Mouse (Mus musculus): ENCODE results near the gene Fam149b. TPM values are rescaled to one million over a fixed set of nuclear protein-coding genes. Genes with fewer than 3 reads are reported as not detected.

The Fam149b gene
- polyA plus RNA-seq, 1 experiment from 2014 or later: 27.5 TPM

DNA sequence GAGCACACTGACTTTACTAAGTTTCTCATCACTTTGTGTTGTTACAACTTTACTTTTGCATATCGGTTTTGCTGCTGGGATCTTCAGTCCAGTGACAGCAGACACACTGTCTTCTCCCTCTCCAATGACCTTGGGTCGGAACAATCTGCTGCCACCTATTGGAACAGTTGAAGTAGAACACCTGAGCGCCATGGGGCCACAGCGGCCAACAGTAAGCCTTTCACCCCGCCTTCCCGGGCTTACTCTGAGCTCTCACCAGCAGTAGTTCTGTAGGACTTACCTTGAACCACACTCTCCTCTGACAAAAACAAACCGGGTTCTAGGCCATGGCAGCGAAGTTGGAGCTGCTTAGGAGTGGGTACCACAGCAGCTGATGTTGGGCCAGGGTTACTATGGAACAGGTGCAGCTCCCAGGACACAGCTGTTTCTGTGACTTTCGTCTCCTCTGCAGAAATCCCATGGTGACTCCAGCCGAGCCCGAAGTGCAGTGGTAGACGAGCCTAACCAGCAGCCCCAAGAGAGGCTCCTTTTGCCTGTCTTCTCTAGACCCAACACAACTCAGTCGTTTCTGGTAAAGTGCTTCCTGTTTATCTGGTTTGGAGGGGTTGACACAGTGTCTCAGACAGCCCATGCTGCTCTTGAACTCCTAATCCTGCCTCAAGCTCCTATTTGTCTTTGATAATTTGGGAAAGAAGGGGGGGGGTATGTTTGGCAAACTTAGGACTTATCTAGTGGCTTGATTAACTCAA is 30.5 kb downstream of the Fam149b start:
- Histone ChIP-seq H3K4me2 (no peak overlapping the region; the same call in 1 of the 2 replicates), H3K27ac (ENCODE audit: low read depth, low read length) (no peak overlapping the region; the same call in 1 of the 2 replicates)
- WGBS (ENCODE audit: insufficient replicate concordance): 30% methylated on average over 13 of the region's 13 CpGs

DNA sequence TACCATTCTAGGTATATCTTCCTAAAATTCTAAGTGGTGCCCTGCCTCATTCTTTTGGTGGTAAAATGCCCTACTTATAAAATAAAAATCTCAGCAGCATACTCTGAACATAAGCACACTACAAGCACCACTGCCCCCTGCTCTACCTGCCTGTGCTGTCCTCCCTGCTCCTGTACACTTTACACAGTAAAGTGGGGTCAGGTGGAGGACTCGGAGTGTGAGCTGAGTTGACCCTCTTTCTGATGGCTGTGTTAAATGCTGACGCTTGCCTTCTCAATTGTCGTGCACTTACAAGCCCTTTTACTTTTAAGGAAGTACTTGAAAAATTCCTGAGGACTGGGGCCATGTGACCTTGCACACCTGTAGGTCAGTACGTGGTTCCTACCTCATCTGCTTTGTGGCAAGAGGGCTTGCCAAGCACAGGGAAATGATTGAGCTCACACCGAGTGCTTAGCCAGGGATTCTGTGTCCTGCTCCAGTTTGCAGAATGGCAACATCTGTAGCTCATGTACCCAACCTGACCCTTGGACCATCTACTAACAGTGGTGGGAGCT is 31.2 kb downstream of the Fam149b start:
- H3K4me3 ChIP-seq (ENCODE audit: low read depth, low read length): no peak overlapping the region
- H3K27ac ChIP-seq (ENCODE audit: low read depth, low read length): no peak overlapping the region
- H3K9ac ChIP-seq (ENCODE audit: low read depth, low read length): no peak overlapping the region
- 86% methylated on average over 5 of the region's 5 CpGs for WGBS (ENCODE audit: insufficient replicate concordance)
- H3K4me2 ChIP-seq: no peak overlapping the region
- ATAC-seq (replicated peaks; ENCODE audit: insufficient number of reproducible peaks, low FRiP score, low TSS enrichment): no peak
- H3K27me3 ChIP-seq (ENCODE audit: control insufficient read depth, insufficient read depth, low read length): no peaks in the 10 kb centered on the region
- H3K36me3 ChIP-seq (ENCODE audit: control insufficient read depth, insufficient read depth, low read length): peaks cover 15% of the 10 kb centered on the region
- H3K4me1 ChIP-seq (ENCODE audit: control insufficient read depth, insufficient read depth, low read length): peaks cover 18% of the 10 kb centered on the region
- H3K9me3 ChIP-seq (replicated peaks; ENCODE audit: control insufficient read depth, low read length): no peaks in the 10 kb centered on the region

More for the DNA sequence above, 30.5 kb downstream of the Fam149b start:
- no peaks in the 10 kb centered on the region for H3K27me3 ChIP-seq (ENCODE audit: control insufficient read depth, insufficient read depth, low read length)
- H3K9me3 ChIP-seq (replicated peaks; ENCODE audit: control insufficient read depth, low read length): no peaks in the 10 kb centered on the region
- peaks cover 18% of the 10 kb centered on the region for H3K4me1 ChIP-seq (ENCODE audit: control insufficient read depth, insufficient read depth, low read length)
- H3K36me3 ChIP-seq (ENCODE audit: control insufficient read depth, insufficient read depth, low read length): peaks cover 15% of the 10 kb centered on the region
- no peak overlapping the region for H3K4me3 ChIP-seq (ENCODE audit: low read depth, low read length)
- ATAC-seq (replicated peaks; ENCODE audit: insufficient number of reproducible peaks, low FRiP score, low TSS enrichment): peak; percentile 59; the same call in 1 of the 2 replicates
- no peak overlapping the region for H3K9ac ChIP-seq (ENCODE audit: low read depth, low read length)

- Histone ChIP-seq H3K27ac (ENCODE audit: low read depth, low read length) (no peak overlapping the region), H3K36me3 (ENCODE audit: control insufficient read depth, insufficient read depth, low read length) (peaks cover 15% of the 10 kb centered on the region), H3K9me3 (replicated peaks; ENCODE audit: control insufficient read depth, low read length) (no peaks in the 10 kb centered on the region), H3K4me3 (ENCODE audit: low read depth, low read length) (no peak overlapping the region), H3K4me2 (no peak overlapping the region), H3K27me3 (ENCODE audit: control insufficient read depth, insufficient read depth, low read length) (no peaks in the 10 kb centered on the region), H3K9ac (ENCODE audit: low read depth, low read length) (no peak overlapping the region), H3K4me1 (ENCODE audit: control insufficient read depth, insufficient read depth, low read length) (peaks cover 18% of the 10 kb centered on the region)
- WGBS (ENCODE audit: insufficient replicate concordance): 87% methylated on average over 9 of the region's 9 CpGs
- no peak for ATAC-seq (replicated peaks; ENCODE audit: insufficient number of reproducible peaks, low FRiP score, low TSS enrichment)
Measured at GRCm38 (mm10) chr14:20379753-20380430, 31.9 kb downstream of the Fam149b start.

- no peaks in the 10 kb centered on the region for H3K27me3 ChIP-seq (ENCODE audit: control insufficient read depth, insufficient read depth, low read length)
- H3K9ac ChIP-seq (ENCODE audit: low read depth, low read length): peak within 1 kb of the TSS; percentile 90
- ATAC-seq (replicated peaks; ENCODE audit: insufficient number of reproducible peaks, low FRiP score, low TSS enrichment): peak; percentile 81
- peak within 1 kb of the TSS; percentile 84 for H3K4me2 ChIP-seq
- peaks cover 5% of the 10 kb centered on the region; the same call in 1 of the 2 replicates for H3K36me3 ChIP-seq (ENCODE audit: control insufficient read depth, insufficient read depth, low read length)
- H3K27ac ChIP-seq (ENCODE audit: low read depth, low read length): peak within 1 kb of the TSS; percentile 88
- peak within 1 kb of the TSS; percentile 84 for H3K4me3 ChIP-seq (ENCODE audit: low read depth, low read length)
- WGBS (ENCODE audit: insufficient replicate concordance): under 1% methylated on average over 59 of the region's 59 CpGs
- no peaks in the 10 kb centered on the region for H3K9me3 ChIP-seq (replicated peaks; ENCODE audit: control insufficient read depth, low read length)
- peaks cover 18% of the 10 kb centered on the region for H3K4me1 ChIP-seq (ENCODE audit: control insufficient read depth, insufficient read depth, low read length)
Measured at GRCm38 (mm10) chr14:20388441-20389129, 40.6 kb downstream of the Fam149b start, which contains the start of gene Dnajc9. Gene Dnajc9 (minus strand): TSS chr14:20388910.

DNA sequence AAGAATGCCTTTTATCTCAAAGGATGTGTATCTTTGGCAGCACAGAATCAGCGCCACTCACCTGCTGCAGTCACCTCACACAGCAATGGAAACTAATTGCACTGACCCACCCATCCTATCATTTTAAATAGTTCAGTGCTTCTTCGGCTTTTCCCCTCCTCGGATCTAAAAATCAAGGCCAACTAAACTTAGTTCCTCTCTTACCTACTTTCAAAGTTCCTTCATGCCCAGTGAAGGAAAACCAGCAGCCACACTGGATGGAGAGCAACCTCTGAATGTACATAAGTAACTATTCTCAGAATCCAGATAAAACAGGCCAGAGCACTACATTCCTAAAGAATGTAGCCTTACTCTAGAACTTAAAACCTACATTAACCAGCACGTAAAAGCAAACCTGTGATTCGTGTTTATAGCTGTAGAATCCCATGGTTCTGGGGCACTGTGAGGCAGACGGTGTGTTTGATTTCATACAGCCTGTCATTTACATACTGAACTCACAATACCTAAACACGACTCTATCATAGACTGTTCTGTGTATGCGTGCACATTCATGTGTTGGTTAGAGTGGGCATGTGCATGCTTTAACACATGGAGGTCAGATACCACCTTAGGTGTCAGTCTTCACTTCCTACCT is 41.6 kb downstream of the Fam149b start:
- no peaks in the 10 kb centered on the region for H3K9me3 ChIP-seq (replicated peaks; ENCODE audit: control insufficient read depth, low read length)
- 83% methylated on average over 8 of the region's 8 CpGs for WGBS (ENCODE audit: insufficient replicate concordance)
- peak overlapping the region; percentile 84 for H3K4me2 ChIP-seq
- peaks cover 18% of the 10 kb centered on the region for H3K4me1 ChIP-seq (ENCODE audit: control insufficient read depth, insufficient read depth, low read length)
- H3K27me3 ChIP-seq (ENCODE audit: control insufficient read depth, insufficient read depth, low read length): no peaks in the 10 kb centered on the region
- no peak overlapping the region for H3K9ac ChIP-seq (ENCODE audit: low read depth, low read length)
- no peak for ATAC-seq (replicated peaks; ENCODE audit: insufficient number of reproducible peaks, low FRiP score, low TSS enrichment)
- H3K27ac ChIP-seq (ENCODE audit: low read depth, low read length): no peak overlapping the region
- H3K4me3 ChIP-seq (ENCODE audit: low read depth, low read length): peak overlapping the region; percentile 84
- peaks cover 5% of the 10 kb centered on the region; the same call in 1 of the 2 replicates for H3K36me3 ChIP-seq (ENCODE audit: control insufficient read depth, insufficient read depth, low read length)

GRCm38 (mm10) chr14:20392326-20392725 is 44.4 kb downstream of the Fam149b start:
- H3K4me3 ChIP-seq (ENCODE audit: low read depth, low read length): peak overlapping the region; percentile 80; the same call in 1 of the 2 replicates
- peaks cover 8% of the 10 kb centered on the region for H3K4me1 ChIP-seq (ENCODE audit: control insufficient read depth, insufficient read depth, low read length)
- H3K9ac ChIP-seq (ENCODE audit: low read depth, low read length): no peak overlapping the region
- no peak overlapping the region for H3K27ac ChIP-seq (ENCODE audit: low read depth, low read length)
- H3K27me3 ChIP-seq (ENCODE audit: control insufficient read depth, insufficient read depth, low read length): no peaks in the 10 kb centered on the region
- peak overlapping the region; percentile 73 for H3K4me2 ChIP-seq
- no peak for ATAC-seq (replicated peaks; ENCODE audit: insufficient number of reproducible peaks, low FRiP score, low TSS enrichment)
- WGBS (ENCODE audit: insufficient replicate concordance): 77% methylated on average over 3 of the region's 4 CpGs
- 0 out of 2 replicates have a peak, but pooled peaks cover 5% of the 10 kb centered on the region for H3K36me3 ChIP-seq (ENCODE audit: control insufficient read depth, insufficient read depth, low read length)
- H3K9me3 ChIP-seq (replicated peaks; ENCODE audit: control insufficient read depth, low read length): no peaks in the 10 kb centered on the region

DNA sequence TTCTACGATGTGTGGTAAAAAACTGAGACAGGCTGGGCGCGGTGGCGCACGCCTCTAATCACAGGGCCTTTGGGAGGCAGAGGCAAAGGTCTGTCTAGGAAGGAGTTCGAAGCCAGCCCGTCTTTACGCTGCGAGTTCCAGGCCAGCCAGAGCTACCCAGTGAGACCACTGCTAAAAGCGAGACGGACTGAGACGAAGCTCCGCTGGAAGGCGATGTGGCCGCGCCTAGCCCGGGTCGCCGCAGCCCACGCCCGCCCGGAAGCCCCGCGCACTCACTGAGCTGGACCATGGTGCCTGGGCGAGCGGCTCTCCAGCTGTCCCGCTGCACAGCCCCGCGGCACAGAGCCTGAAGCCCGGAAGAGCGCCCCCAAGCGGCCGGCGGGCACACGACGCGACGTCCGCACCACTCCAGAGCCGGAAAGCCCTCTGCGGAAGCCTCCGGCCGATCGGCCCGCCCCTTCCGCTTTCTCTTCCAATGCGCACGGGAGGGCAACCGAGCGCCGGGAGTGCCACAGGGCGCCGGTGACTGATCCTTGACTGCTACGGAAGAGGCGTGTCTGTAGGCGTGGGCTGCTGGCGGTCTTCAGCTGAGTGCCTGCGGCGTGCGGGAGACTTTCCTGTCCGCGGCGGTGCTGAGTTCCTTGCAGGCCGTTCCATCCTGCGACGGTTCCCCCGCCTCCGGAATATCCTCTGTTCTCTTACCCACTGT is 45.4 kb downstream of the Fam149b start, which contains the start of gene Mrps16:
Gene Mrps16 (minus strand): TSS at position 430 of the 709 bp plus-strand sequence.
- peak within 1 kb of the TSS; percentile 80 for H3K27ac ChIP-seq (ENCODE audit: low read depth, low read length)
- no peaks in the 10 kb centered on the region for H3K27me3 ChIP-seq (ENCODE audit: control insufficient read depth, insufficient read depth, low read length)
- ATAC-seq (replicated peaks; ENCODE audit: insufficient number of reproducible peaks, low FRiP score, low TSS enrichment): peak; percentile 89
- H3K9ac ChIP-seq (ENCODE audit: low read depth, low read length): peak within 1 kb of the TSS; percentile 92
- 0 out of 2 replicates have a peak, but pooled peaks cover 5% of the 10 kb centered on the region for H3K36me3 ChIP-seq (ENCODE audit: control insufficient read depth, insufficient read depth, low read length)
- H3K4me2 ChIP-seq: peak within 1 kb of the TSS; percentile 73
- no peaks in the 10 kb centered on the region for H3K4me1 ChIP-seq (ENCODE audit: control insufficient read depth, insufficient read depth, low read length)
- peak within 1 kb of the TSS; percentile 80 for H3K4me3 ChIP-seq (ENCODE audit: low read depth, low read length)
- H3K9me3 ChIP-seq (replicated peaks; ENCODE audit: control insufficient read depth, low read length): no peaks in the 10 kb centered on the region
- WGBS (ENCODE audit: insufficient replicate concordance): under 1% methylated on average over 67 of the region's 68 CpGs
